Mouse (Mus musculus): ENCODE measurements around the gene Antxr2. TPM values are rescaled to one million over a fixed set of nuclear protein-coding genes. Genes with fewer than 3 reads are reported as not detected.

The Antxr2 gene
- polyA plus RNA-seq, 1 experiment, result 33.6 TPM

GRCm38 (mm10) chr5:97907482-97907881 is 123.4 kb downstream of the Antxr2 start:
- H3K79me2 ChIP-seq (ENCODE audit: control insufficient read depth, insufficient read depth), result no peaks in the 10 kb centered on the region
- peaks cover 15% of the 10 kb centered on the region for H3K36me3 ChIP-seq (ENCODE audit: control insufficient read depth, insufficient read depth)
- H3ac ChIP-seq (ENCODE audit: control insufficient read depth, insufficient read length, low read depth), result no peak overlapping the region
- H3K79me3 ChIP-seq (ENCODE audit: low read depth), result peaks cover 3% of the 10 kb centered on the region
- TF ChIP-seq CEBPB (IDR thresholded peaks at IDR 0.05; ENCODE audit: low read depth), result no peak
- TF ChIP-seq CTCF (IDR thresholded peaks at IDR 0.05; ENCODE audit: control insufficient read depth, insufficient read depth, insufficient read length), result no peak
- no peak for TF ChIP-seq MYOG (IDR thresholded peaks at IDR 0.05; ENCODE audit: control insufficient read depth, extremely low read depth, insufficient read length)
- TF ChIP-seq MAX (IDR thresholded peaks at IDR 0.05), result no peak
- no peak for TF ChIP-seq MYOD1 (IDR thresholded peaks at IDR 0.05; ENCODE audit: control insufficient read depth, insufficient read length, low read depth)
- TF ChIP-seq FOSL1 (IDR thresholded peaks at IDR 0.05; ENCODE audit: insufficient read depth, low read length, poor library complexity, severe bottlenecking), result no peak
- no peak for TF ChIP-seq USF1 (IDR thresholded peaks at IDR 0.05; ENCODE audit: low read depth)
- no peak overlapping the region for H3K4me3 ChIP-seq (ENCODE audit: insufficient read depth, poor library complexity, severe bottlenecking)
- H3K27me3 ChIP-seq (ENCODE audit: control insufficient read depth, insufficient read depth, insufficient read length), result no peaks in the 10 kb centered on the region

- Histone ChIP-seq H3K79me2 (ENCODE audit: control insufficient read depth, insufficient read depth) (peaks cover 2% of the 10 kb centered on the region), H3K79me3 (ENCODE audit: low read depth) (peaks cover 3% of the 10 kb centered on the region), H3K27me3 (ENCODE audit: control insufficient read depth, insufficient read depth, insufficient read length) (no peaks in the 10 kb centered on the region), H3K36me3 (ENCODE audit: control insufficient read depth, insufficient read depth) (peaks cover 18% of the 10 kb centered on the region), H3K4me3 (ENCODE audit: insufficient read depth, poor library complexity, severe bottlenecking) (no peak overlapping the region), H3ac (ENCODE audit: control insufficient read depth, insufficient read length, low read depth) (no peak overlapping the region)
- TF ChIP-seq MYOD1 (IDR thresholded peaks at IDR 0.05; ENCODE audit: control insufficient read depth, insufficient read length, low read depth) (no peak), MAX (IDR thresholded peaks at IDR 0.05) (no peak), MYOG (IDR thresholded peaks at IDR 0.05; ENCODE audit: control insufficient read depth, extremely low read depth, insufficient read length) (no peak), USF1 (IDR thresholded peaks at IDR 0.05; ENCODE audit: low read depth) (no peak), FOSL1 (IDR thresholded peaks at IDR 0.05; ENCODE audit: insufficient read depth, low read length, poor library complexity, severe bottlenecking) (no peak), CEBPB (IDR thresholded peaks at IDR 0.05; ENCODE audit: low read depth) (no peak), CTCF (IDR thresholded peaks at IDR 0.05; ENCODE audit: control insufficient read depth, insufficient read depth, insufficient read length) (no peak)
These were observed 124.1 kb downstream of the Antxr2 start for GRCm38 (mm10) chr5:97906537-97907266.

- Histone ChIP-seq H3ac (ENCODE audit: control insufficient read depth, insufficient read length, low read depth) (no peak overlapping the region), H3K79me2 (ENCODE audit: control insufficient read depth, insufficient read depth) (peaks cover 8% of the 10 kb centered on the region), H3K4me3 (ENCODE audit: insufficient read depth, poor library complexity, severe bottlenecking) (no peak overlapping the region), H3K36me3 (ENCODE audit: control insufficient read depth, insufficient read depth) (peaks cover 19% of the 10 kb centered on the region), H3K79me3 (ENCODE audit: low read depth) (peaks cover 3% of the 10 kb centered on the region), H3K27me3 (ENCODE audit: control insufficient read depth, insufficient read depth, insufficient read length) (no peaks in the 10 kb centered on the region)
- TF ChIP-seq CEBPB (IDR thresholded peaks at IDR 0.05; ENCODE audit: low read depth) (no peak), MYOD1 (IDR thresholded peaks at IDR 0.05; ENCODE audit: control insufficient read depth, insufficient read length, low read depth) (no peak), FOSL1 (IDR thresholded peaks at IDR 0.05; ENCODE audit: insufficient read depth, low read length, poor library complexity, severe bottlenecking) (no peak), CTCF (IDR thresholded peaks at IDR 0.05; ENCODE audit: control insufficient read depth, insufficient read depth, insufficient read length) (no peak), MYOG (IDR thresholded peaks at IDR 0.05; ENCODE audit: control insufficient read depth, extremely low read depth, insufficient read length) (no peak), MAX (IDR thresholded peaks at IDR 0.05) (no peak), USF1 (IDR thresholded peaks at IDR 0.05; ENCODE audit: low read depth) (no peak)
These were observed 125.0 kb downstream of the Antxr2 start for GRCm38 (mm10) chr5:97905856-97906255.

- H3K79me3 ChIP-seq (ENCODE audit: low read depth), result peaks cover 4% of the 10 kb centered on the region
- TF ChIP-seq USF1 (IDR thresholded peaks at IDR 0.05; ENCODE audit: low read depth), result no peak
- no peak for TF ChIP-seq FOSL1 (IDR thresholded peaks at IDR 0.05; ENCODE audit: insufficient read depth, low read length, poor library complexity, severe bottlenecking)
- H3K36me3 ChIP-seq (ENCODE audit: control insufficient read depth, insufficient read depth), result peaks cover 20% of the 10 kb centered on the region
- no peak overlapping the region for H3K4me3 ChIP-seq (ENCODE audit: insufficient read depth, poor library complexity, severe bottlenecking)
- H3ac ChIP-seq (ENCODE audit: control insufficient read depth, insufficient read length, low read depth), result no peak overlapping the region
- H3K27me3 ChIP-seq (ENCODE audit: control insufficient read depth, insufficient read depth, insufficient read length), result no peaks in the 10 kb centered on the region
- H3K79me2 ChIP-seq (ENCODE audit: control insufficient read depth, insufficient read depth), result peaks cover 8% of the 10 kb centered on the region
These were observed 129.7 kb downstream of the Antxr2 start for GRCm38 (mm10) chr5:97901096-97901495.

GRCm38 (mm10) chr5:97899321-97899720 is 131.5 kb downstream of the Antxr2 start:
- peaks cover 8% of the 10 kb centered on the region for H3K79me2 ChIP-seq (ENCODE audit: control insufficient read depth, insufficient read depth)
- H3K79me3 ChIP-seq (ENCODE audit: low read depth), result peaks cover 3% of the 10 kb centered on the region
- no peak overlapping the region for H3ac ChIP-seq (ENCODE audit: control insufficient read depth, insufficient read length, low read depth)
- TF ChIP-seq FOSL1 (IDR thresholded peaks at IDR 0.05; ENCODE audit: insufficient read depth, low read length, poor library complexity, severe bottlenecking), result no peak
- no peak for TF ChIP-seq USF1 (IDR thresholded peaks at IDR 0.05; ENCODE audit: low read depth)
- TF ChIP-seq MYOD1 (IDR thresholded peaks at IDR 0.05; ENCODE audit: control insufficient read depth, insufficient read length, low read depth), result no peak
- no peak for TF ChIP-seq MAX (IDR thresholded peaks at IDR 0.05)
- no peak for TF ChIP-seq CTCF (IDR thresholded peaks at IDR 0.05; ENCODE audit: control insufficient read depth, insufficient read depth, insufficient read length)
- TF ChIP-seq MYOG (IDR thresholded peaks at IDR 0.05; ENCODE audit: control insufficient read depth, extremely low read depth, insufficient read length), result no peak
- no peak for TF ChIP-seq CEBPB (IDR thresholded peaks at IDR 0.05; ENCODE audit: low read depth)
- no peaks in the 10 kb centered on the region for H3K27me3 ChIP-seq (ENCODE audit: control insufficient read depth, insufficient read depth, insufficient read length)
- peaks cover 25% of the 10 kb centered on the region for H3K36me3 ChIP-seq (ENCODE audit: control insufficient read depth, insufficient read depth)
- H3K4me3 ChIP-seq (ENCODE audit: insufficient read depth, poor library complexity, severe bottlenecking), result no peak overlapping the region

- H3K79me3 ChIP-seq (ENCODE audit: low read depth), result no peaks in the 10 kb centered on the region
- H3K27me3 ChIP-seq (ENCODE audit: control insufficient read depth, insufficient read depth, insufficient read length), result no peaks in the 10 kb centered on the region
- H3K4me3 ChIP-seq (ENCODE audit: insufficient read depth, poor library complexity, severe bottlenecking), result no peak overlapping the region
- no peak overlapping the region for H3ac ChIP-seq (ENCODE audit: control insufficient read depth, insufficient read length, low read depth)
- H3K36me3 ChIP-seq (ENCODE audit: control insufficient read depth, insufficient read depth), result peaks cover 38% of the 10 kb centered on the region
- TF ChIP-seq CEBPB (IDR thresholded peaks at IDR 0.05; ENCODE audit: low read depth) (no peak), USF1 (IDR thresholded peaks at IDR 0.05; ENCODE audit: low read depth) (no peak), MAX (IDR thresholded peaks at IDR 0.05) (no peak), MYOG (IDR thresholded peaks at IDR 0.05; ENCODE audit: control insufficient read depth, extremely low read depth, insufficient read length) (no peak), MYOD1 (IDR thresholded peaks at IDR 0.05; ENCODE audit: control insufficient read depth, insufficient read length, low read depth) (no peak), CTCF (IDR thresholded peaks at IDR 0.05; ENCODE audit: control insufficient read depth, insufficient read depth, insufficient read length) (no peak), FOSL1 (IDR thresholded peaks at IDR 0.05; ENCODE audit: insufficient read depth, low read length, poor library complexity, severe bottlenecking) (no peak)
- no peaks in the 10 kb centered on the region for H3K79me2 ChIP-seq (ENCODE audit: control insufficient read depth, insufficient read depth)
These were observed 145.4 kb downstream of the Antxr2 start for GRCm38 (mm10) chr5:97885427-97885826.

Data from C2C12 (cell line).